Mouse (Mus musculus) gastrocnemius, postnatal 14 days (tissue): Measurements from ENCODE around the gene Toporsl. TPM values are rescaled to one million over a fixed set of nuclear protein-coding genes. Genes with fewer than 3 reads are reported as not detected.

Source experiments
- DNase-seq: peaks from one replicate; pipeline ENCODE4 v3.0.0; 2021; ENCODE audit warnings: mixed read lengths
- intact Hi-C: fragments of 180-260 bp; cut with DNase I; formaldehyde crosslinking; loops from one replicate; pipeline ENCODE4 v1.15.1; 2025; ENCODE audit warnings: low total_unique reads
- long read RNA-seq, 2 experiments: library from polyadenylated mRNA; stranded (forward); transcript quantifications; one replicate each; pipeline ENCODE4 v2.0.0; 2021
- total RNA-seq, 2 experiments: library from RNA; stranded (reverse); gene quantifications; 2 replicates each; pipeline ENCODE4 v1.2.3; 2021

Gene Toporsl
- total RNA-seq, result not detected
- long read RNA-seq, experiment 1, result 0 reads
- long read RNA-seq, experiment 2, result 0 reads

GRCm38 (mm10) chr4:52595927-52596326, at the start of gene Toporsl:
Toporsl (plus strand) TSS chr4:52596274.
- no peak for DNase-seq
- intact Hi-C loops, result no loop called here

DNA sequence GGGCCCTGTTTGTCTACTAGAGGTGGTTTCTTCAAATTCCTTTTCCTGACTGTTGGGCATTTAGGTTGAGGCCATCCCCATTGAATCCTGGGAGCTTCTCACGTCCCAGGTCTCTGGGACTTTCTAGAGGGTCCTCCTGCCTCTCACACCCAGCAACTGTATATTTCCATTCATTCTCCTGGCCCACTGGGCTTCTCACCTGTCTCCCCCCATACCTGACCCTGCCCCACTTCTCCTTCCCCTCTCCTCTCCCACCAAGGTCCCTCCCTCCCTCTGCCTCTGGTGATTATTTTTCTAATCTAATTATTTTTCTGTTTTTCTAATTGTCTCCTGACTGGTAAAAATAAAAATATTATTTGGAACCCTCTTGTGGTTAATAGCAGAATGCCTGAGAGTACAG, 38.4 kb upstream of the Toporsl start:
- intact Hi-C loops, result no loop called here

GRCm38 (mm10) chr4:52558080-52558479, 38.0 kb upstream of the Toporsl start:
- DNase-seq, result no peak
- intact Hi-C loops, result no loop called here

More for the DNA sequence above, 38.4 kb upstream of the Toporsl start:
- no peak for DNase-seq

GRCm38 (mm10) chr4:52563859-52564258, 32.2 kb upstream of the Toporsl start:
- DNase-seq, result no peak
- intact Hi-C loops, result no loop called here

- intact Hi-C loops, result no loop called here
These were observed 9.8 kb upstream of the Toporsl start for GRCm38 (mm10) chr4:52586194-52586734.

DNA sequence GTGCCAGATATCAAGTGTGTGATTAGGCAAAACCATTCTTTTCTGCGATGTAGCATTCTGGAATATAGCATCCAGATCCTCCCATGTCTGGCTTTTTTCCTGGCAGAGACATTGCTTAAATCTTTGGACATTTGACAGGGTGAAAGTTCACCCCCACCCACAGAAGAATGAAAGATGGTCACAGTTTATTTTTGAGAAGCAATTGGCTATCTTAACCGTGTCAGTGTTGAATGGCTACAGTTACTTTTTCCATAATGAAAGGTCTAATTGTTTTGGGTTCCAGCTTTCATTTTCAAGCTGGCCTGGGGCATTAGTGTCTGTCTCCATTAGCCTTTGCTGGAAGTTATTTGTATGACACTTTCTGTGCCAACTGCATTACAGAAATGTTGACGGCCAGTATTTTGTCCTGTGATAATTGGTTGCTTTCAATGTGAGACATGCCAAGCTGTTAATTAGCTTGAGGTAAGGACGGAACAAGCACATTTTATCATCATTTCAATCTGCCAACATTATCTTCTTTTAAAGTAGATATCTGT, 2.2 kb upstream of the Toporsl start:
- DNase-seq, result no peak
- intact Hi-C loops, result no loop called here

More at GRCm38 (mm10) chr4:52586194-52586734, 9.8 kb upstream of the Toporsl start:
- no peak for DNase-seq

GRCm38 (mm10) chr4:52594632-52595031, 1.4 kb upstream of the Toporsl start:
- no peak for DNase-seq
- intact Hi-C loops, result no loop called here

DNA sequence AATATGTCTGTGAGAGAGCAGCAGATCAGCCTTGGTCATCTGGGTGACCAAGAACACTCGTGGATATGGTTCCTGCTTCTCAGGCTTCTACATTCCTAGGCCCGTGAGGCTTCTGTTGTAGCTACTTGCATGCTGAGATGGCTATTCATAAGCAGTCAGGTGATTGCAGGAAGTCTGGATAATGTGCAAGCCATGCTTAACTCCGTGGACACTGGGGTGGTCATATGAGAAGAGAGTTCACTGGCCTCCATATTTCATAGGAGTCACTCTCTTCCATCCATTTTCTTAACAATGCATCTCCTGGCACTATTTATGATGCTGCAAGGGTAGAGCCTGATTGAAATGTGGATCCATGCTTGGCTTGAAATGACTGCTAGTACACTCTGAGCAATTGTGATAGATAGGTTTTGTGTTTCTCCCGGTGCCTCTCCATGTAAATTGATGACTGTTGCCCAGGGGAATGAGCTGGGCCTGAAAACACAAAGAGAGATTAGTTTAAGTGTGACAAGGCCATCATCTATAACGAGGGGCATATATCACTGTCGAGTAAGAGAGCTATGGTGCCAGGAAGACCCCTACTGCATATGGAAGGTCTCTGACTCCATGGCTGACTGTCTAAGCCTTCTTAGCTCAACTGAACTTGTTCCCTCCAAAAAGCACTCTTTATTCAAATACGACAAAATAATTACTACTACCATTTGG, 2.3 kb downstream of the Toporsl start:
- intact Hi-C loops, result no loop called here
- DNase-seq, result no peak

GRCm38 (mm10) chr4:52606923-52607322, 10.8 kb downstream of the Toporsl start:
- intact Hi-C loops, result no loop called here
- no peak for DNase-seq

GRCm38 (mm10) chr4:52634986-52635385, 38.9 kb downstream of the Toporsl start:
- DNase-seq, result no peak
- intact Hi-C loops, result no loop called here

- no peak for DNase-seq
- intact Hi-C loops, result no loop called here
These were observed 51.7 kb downstream of the Toporsl start for GRCm38 (mm10) chr4:52647791-52648190.

- intact Hi-C loops, result no loop called here
These were observed 63.6 kb downstream of the Toporsl start for GRCm38 (mm10) chr4:52659701-52660100.

GRCm38 (mm10) chr4:52660701-52661117, 64.6 kb downstream of the Toporsl start:
- no peak for DNase-seq
- intact Hi-C loops, result no loop called here

More at GRCm38 (mm10) chr4:52659701-52660100, 63.6 kb downstream of the Toporsl start:
- no peak for DNase-seq

DNA sequence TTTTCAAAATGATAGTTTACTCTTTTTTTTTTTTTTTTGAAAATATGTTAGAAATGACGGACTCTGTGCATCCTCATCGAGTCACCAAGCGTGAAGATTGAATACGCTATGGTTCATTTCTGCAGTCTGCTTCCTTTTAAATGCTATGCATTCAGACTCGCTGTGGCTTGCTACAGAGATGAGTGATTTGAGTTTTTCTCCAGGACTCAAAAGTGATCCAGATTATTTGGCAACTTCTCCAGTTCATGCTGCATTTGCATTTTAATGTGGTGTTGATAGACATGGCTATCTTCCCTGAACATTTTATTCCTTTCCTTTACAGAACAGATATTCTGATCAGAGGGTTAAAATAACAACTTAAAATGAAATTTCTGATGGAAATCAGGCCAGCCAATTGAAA, 65.2 kb downstream of the Toporsl start:
- intact Hi-C loops, result no loop called here

More for the DNA sequence above, 65.2 kb downstream of the Toporsl start:
- DNase-seq, result no peak

Other genes starting within 250 kb of the Toporsl start
- gene Smc2, start 157.0 kb upstream of the Toporsl start, total RNA-seq, result 1 to 10 TPM; 4.9 to 5.3 TPM
- gene Vma21-ps, start 99.0 kb upstream of the Toporsl start, total RNA-seq, result not detected
- not detected for gene Olfr275, start 218.3 kb downstream of the Toporsl start, total RNA-seq